Mouse (Mus musculus) A20 (cell line): ENCODE measurements at regions not wholly inside any gene's neighbourhood (a gene's known extent, or its start where the extent isn't known, plus 50 kb on each side); places are given as distances from the start of the nearest gene placed in this dataset.

Experiments used
- DNase-seq: peaks from one replicate; pipeline ENCODE4 v3.0.0-alpha.2; 2011; ENCODE audit warnings: low read depth, low spot score

DNA sequence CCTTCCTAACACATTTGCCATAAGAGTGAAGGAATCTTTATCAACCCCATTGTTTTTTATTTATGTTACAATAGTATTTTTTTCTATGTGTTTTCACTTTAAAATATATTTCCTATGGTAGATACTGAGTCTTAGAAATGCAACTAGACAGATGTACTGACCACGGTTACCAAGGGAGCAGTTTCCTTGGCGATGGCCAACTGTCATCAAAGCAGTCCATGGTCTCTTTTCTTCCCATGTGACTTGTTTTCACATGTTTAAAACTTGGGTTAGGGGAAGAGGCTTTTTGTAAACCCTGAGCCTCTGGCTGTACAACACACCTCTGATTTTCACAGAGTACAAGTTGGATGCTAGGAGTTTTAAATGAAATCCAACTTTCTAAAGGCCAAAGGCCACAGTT is 411.9 kb upstream of the Gm765 start:
- DNase-seq = no peak

DNA sequence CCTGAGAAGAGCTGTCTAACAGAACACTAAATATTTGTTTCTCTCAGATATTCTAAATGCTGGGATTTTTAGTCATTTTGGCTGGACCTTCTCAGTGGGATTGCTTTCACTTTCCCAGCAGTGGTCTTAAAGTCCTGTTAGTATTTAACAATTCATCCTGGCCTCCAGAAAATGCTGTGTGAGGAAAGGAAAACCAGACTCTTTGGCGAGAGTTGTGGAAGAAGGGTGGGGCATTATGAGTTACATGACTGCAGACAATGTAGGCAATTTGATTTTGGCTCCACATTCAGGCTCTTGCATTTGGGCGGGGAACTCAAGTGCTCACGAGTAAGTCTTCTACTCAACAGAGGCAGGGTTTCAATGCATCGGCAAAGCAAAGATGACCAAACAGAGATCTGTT is 406.1 kb upstream of the Gm765 start:
- DNase-seq = no peak

DNA sequence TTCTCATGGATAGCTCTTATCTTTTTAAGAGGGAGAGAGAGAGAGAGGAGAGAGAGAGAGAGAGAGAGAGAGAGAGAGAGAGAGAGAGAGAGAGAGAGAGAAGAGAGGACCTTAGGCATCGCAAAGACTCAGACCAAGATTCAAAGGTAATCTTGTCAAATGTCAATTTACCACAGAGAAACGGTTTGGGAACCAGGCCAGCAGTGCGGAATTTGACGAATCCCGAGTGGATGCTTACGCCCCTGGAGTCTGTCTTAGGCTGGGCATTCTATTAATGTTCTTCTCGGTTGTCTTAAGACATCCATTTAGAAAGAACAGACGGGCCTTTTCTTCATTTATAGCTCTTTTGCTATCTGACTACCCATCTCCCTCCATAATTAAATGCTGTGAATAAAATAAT is 404.4 kb upstream of the Gm765 start:
- DNase-seq = no peak

DNA sequence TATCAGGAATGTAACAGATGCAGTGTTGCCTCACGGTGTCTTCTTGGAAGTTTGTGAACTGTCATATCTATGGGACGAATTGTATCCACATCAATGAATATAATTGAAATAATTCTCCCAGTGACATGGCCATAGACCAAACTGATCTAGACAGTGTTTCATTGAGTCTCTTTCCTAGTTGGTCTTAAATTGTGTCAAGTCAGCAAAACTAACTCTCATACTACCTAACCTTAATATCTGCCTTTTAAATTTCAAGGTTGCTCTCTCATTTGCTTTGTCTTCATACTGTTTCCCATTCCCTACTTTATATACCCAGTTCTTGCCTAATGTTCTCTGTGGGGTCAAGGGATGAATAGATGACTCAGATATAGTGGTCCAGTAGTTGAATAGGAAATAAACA is 397.9 kb upstream of the Gm765 start:
- no peak for DNase-seq

DNA sequence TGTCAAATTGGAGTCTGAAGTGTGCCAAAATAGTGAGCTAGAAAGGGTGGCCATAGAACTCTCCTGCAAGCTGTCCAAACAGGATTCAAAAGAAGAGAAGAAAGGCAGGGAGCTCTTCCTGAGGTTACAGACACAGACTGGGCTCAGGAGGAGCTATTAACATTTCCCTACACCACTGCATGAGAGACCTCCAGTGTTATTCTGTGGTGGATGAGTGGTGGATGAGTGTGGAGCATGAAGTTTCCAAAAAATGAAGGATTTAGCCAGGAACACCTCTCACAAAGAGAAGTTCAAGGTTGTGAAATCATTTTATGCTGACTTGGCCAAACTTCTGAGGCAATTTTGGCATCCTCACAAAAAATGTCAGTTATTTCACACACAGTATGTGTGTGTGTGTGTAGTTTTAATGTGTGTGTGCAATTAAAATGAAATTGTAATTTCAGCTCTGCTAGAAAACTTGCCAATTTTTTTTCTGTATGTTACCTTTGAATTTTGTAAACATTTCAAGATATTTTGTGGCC is 388.5 kb upstream of the Gm765 start:
- no peak for DNase-seq

DNA sequence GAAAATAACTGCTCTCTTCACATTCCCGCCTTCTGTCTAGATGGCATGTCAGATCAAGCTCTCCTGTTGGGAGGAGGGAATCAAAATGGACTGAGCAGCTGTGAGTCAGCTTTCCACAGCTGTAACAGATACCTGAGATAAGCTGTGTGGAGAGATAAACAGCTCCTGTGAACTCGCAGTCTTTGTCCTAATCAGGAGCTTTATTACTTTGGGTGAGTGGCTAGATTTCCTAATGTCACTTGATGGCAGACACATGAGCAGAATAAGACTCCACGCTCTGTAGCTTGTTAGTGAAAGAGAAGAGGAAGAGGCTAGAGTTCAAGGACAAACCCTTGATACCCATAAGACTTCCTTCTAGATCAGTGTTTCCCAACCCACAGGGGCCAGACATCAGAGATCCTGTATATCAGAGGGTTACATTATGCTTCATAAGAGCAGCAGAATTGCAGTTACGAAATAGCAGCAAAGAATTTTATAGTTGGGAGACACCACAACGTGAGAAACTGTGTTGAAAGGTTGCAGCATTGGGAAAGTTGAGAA is 384.1 kb upstream of the Gm765 start:
- DNase-seq = no peak

DNA sequence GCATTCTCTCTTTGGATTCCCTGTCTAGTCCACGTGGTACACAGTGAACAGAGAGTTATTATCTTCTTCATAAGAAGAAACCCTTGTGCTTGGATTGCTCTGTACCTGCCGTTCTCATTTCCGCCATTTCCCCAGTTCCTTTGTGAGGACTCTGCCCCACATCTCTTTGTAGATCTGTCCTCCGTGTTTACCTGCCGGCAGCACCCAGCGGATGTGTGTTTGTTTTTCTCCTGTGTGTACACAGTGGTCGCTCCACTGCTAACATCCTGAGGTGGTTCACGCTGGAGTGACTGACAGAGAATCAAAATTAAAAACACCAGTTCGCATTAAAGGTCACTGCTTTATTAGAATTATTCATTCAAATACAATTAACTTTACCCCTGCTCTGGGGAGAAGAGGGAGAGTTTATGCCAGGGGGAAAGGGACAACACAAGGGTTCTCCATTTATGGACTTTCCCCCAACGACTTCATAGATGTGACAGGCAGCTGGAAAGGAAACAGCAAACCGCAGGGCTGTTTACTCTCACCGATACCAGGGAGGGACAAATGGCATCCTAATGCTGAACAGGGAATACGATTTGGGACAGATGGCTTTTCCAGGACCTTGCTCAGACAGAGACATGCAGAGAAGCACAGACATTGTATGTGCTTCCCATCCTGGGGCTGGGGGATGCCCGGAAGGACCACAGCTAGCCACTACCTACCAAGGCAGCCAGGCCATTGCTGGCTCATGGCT is 362.5 kb upstream of the Gm765 start:
- no peak for DNase-seq

DNA sequence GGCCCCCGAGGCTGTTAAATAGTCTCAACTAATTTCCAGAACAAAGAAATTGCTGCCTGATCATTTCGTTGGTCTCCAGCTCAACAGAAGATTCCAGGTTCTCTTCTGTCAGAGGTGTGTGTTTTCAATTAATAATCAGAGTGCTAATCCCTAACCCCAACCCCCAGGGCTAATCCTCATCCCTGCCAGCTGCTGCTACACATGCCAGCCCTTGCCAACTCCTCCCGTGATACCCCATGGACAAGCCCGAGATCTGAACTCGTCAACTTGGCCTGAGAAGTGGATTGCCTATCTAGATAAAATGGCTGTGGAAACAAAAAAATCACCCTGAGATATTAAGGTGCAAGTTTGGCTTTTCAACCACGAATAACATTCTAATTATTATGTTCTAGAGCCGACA is 355.0 kb upstream of the Gm765 start:
- DNase-seq = no peak

DNA sequence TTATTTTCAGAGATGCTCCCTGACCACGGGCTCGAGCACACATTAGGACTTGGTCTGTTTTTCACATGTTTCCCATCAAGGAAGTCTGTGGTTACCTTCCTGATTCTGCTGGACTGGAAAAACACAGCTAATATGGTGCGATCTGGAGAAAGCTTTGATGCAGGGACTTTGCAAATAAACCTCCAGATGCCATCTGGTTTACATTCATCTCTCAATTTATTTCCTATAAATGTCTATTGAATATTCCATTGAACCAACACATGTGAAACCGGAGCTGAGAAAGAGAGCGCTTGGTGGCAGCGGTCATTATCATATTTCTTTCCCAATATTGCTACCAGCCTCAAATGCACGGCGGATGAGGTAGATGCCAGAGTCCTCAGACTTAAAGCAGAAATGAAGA is 350.9 kb upstream of the Gm765 start:
- no peak for DNase-seq

DNA sequence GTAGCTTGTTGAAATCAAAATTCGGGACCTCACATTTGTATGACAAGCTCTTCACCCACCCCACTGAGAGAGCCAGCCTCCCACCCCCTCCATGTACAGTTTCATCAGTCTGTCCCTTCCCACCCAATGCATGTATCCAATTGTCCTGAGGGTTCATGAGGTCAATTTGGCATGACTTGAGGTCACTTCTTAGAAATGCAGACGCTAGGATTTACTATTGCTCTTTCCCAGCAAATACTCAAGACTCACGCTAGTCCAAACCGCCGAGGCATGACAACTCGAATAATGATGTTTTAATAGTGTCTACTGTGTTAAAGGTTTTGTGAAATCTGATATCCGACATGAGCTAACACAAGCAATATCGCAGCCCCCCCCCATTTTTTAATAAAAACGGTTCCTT is 347.6 kb upstream of the Gm765 start:
- no peak for DNase-seq

DNA sequence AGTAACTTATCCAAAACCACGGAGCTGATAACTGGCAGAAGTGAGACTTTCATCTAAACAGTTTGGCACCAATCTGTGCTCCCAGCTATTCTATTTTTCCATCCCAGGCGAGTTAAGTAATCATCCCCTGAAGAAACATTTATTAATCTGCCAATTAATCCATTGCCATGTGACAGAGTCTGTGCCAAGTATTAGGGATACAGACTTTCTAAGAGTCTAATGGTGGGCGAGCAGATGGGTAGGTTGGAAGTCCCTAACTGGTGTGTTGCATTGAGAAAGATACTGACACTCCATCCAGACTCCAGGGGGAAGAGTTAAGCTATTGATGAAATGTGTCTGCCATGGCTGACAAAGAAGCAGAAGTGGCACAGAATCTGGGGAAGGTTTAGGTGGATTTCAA is 346.8 kb upstream of the Gm765 start:
- no peak for DNase-seq

DNA sequence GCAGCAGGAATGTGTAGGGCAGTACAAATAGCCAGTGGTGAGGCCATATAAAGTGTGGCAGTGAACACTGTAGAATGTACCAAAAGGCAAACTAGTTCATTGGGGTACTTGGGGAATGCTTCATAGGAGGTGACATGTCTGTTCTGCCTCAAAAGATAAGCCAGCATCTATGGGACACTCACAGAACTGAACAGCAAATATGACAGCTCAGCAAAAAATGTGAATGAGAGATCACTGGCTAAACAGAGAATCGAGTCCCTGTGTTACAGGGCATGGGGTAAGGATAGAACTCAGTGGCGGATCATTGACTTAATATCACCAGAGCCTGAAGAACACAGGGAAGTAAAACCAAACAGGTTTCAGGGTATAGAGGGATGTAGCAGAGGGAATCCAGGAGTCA is 346.1 kb upstream of the Gm765 start:
- DNase-seq = no peak

DNA sequence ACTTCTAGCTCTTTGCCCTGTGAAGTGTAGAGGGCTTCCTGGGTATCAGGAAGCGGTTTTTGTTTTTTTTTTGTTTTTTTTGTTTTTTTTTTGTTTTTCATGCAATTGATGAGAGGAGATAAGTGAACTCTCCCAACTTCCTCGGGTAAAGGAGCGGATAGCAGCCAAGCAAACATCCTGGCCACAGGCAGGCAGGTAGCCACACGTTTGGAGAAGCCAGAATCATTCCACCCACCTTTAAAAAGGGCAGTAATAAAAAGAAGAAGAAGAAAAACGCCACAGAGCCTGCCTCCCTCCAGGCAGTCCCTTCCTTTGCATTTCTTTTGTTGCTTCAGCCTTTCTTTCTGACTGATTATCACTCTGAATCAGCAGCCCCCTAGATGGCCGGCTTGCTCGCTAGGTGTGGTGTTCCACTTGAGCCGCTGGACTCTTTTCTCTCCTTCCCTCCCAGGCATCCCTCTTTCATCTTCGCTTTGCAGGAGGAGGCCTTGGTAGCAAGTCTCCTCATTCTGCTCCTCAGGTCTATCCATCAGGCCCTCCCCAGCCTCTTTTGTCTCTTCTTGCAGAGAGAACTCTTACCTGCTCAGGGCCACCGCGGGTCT is 323.9 kb upstream of the Gm765 start:
- DNase-seq = no peak

DNA sequence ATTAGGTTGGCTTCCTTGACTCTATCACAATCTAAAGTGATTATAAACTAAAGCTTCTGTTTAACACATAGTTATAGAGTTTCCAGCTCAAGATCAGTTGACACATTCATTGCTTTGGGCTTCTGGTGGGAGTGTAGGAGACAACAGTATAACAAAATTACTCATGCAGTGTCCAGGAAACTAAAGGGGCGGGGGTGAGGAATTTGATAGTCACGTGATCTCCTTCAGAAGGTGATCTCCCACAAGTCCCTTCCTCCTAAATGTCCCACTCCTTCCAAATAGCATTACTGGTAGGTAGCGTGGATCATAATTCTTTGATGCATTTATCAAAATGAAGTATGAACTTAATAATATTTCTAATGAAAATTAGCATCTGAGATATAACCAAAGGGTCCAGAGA is 309.3 kb upstream of the Gm765 start:
- no peak for DNase-seq

DNA sequence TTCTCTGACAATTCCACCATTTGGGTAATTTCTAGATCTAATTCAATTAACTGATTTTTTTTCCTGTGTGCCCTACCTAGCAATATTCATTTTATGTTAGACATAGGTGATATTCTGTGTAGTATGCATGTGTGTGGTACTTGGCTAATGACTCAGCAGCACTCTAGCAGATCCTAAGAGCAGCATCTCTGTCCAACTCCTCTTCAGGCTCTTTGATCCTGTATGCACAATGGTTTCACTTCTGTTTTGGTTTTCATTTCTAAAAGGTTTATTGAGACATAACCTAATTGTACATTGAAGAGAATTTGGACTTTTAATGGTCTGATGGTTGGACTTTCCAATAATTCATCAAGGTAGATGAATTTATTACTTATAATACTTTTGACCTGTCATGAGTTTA is 308.8 kb upstream of the Gm765 start:
- no peak for DNase-seq

DNA sequence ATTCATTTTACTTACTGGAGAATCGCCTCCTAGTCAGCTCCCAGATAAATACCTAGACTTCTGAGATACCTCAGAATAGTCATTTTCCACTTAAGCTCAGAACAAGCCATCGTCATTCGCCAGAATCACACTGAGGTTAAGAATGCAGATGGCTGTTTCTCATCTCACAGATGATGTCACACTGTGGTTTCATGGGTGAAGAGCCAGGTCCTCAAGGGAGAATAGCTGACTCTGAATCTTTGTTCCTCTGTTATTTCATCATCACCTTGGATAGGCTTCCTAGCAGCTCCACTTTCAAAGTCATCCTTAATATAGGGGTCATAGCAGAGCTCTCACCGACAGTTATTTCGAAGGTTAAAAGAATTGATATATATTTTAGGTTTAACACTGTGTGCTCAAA is 297.8 kb upstream of the Gm765 start:
- DNase-seq = no peak

DNA sequence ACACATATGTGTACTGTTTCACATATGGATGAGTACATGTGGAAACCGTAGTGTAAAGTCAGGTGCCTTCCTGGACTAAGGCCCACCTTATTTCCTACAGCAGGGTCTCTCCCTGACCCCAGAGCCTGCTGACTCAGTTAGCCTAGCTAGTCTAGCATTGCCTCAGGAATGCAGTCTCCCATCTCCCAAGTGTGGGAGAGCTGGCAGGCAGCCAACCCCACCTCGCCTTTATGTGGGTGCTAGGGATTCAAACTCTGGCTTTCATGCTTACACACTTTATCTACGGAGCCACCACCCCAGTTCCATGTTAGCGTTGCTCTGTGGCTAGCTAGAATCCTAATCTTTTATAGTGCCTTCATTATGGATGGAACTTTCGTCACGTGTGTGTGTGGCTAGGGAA is 293.3 kb upstream of the Gm765 start:
- no peak for DNase-seq

DNA sequence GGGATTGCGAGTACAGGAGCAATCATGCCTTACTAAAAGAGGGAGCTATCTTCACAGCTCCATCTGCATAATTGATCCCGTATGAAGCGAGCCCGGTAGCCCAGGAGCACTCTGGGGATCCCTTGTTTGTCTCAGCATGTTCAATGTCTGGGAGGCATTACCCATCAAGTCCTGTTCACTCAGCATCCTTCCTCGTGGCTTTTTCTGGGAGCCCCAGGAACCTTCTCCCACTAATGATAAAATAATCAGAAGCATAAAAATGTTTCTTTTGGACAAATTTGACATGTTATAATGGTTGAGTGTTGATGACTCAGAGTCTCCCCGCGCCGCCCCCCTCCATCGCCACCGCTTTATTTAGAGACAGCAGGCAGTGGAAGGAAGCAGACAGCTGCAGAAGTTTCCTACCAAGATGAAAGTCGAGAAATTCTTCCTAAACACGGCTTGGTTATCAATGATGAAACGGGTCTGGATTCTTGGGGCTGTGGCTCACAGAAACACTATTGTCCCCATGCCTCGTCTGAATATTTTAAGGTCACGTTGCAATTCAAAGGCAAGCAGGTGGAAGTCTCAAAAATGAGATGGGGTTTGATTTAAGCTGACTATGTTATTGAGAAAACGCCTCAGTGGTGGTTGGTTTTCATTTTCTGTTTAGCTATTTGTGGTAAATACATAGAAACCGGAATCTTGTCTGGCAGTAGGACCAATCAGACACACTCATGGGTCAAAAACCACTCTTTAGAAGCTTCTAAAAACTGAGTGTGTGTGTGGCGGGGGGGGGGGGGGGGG is 289.9 kb upstream of the Gm765 start:
- no peak for DNase-seq

DNA sequence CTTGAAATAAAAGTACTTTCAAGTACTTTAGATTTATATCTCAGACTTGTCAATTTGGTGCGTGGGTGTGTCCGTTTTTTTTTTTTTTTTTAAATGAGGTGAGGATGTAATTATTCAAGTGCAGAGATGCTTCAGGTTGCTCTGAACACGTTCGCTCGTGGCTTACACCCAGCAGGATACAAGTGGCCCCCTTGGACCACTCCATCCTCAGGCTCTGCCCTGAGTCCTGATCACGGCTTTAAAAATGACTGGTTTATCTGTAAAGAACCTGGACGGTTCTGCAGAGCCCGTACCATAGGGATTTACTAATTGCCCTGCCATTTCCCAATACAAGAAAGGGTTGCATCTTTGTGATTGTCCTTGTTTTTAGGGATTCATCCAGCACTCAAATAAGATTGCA is 288.7 kb upstream of the Gm765 start:
- DNase-seq = no peak

DNA sequence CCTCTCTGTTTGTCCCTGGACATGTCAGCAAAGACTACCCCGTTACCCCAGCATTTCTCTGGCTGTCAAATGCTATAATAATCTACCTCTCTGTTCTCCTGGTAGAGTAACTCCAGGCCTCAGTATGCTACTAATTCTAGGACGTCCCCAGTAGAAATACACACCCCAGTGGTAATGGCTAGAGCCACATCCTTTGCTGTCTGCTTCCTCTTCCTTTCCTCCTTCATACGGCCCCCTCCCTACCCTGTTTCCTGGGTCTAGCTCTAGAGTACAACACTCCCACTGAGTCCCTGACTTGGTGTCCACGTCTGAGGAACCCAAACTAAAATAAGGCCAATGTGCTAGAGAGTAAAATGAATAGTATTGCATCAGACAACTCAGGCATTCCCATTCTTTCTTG is 287.1 kb upstream of the Gm765 start:
- no peak for DNase-seq

DNA sequence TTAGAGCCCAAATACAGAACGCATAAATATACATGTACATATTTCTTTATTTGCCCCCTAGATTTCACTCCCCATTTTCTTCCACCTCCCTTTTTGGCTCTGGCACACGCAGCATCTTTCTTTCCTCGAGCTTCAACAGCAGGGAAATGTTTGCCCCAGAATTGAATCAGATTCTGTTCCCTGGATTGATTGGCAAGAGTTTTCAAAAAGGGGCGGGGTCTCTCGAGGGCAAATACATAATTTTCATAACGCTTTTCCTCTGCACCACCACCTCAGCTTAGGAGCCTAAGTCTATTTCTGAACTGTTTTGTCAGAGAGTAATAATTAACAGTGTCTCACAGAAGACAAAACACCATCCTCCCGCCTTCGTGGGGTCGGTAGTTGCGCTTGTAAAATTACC is 283.9 kb upstream of the Gm765 start:
- no peak for DNase-seq

DNA sequence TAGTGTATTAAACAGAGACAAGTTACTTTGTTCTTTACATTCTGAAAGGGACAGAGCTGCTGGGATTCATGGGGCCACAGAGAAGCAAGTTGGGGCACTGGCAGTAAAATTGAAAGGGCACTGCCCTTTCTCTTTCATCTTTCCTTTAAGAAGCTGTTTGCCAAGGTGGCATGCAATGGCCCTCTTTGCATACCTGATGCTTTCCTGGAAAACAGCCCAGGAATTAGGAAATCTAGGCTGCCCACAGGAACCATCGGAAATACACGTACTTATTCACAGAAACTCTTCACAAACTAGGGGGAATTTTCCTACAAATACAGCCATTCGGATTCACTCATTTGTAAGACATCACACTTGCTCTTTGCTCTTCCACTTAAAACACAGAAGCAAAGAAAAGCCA is 278.3 kb upstream of the Gm765 start:
- no peak for DNase-seq

DNA sequence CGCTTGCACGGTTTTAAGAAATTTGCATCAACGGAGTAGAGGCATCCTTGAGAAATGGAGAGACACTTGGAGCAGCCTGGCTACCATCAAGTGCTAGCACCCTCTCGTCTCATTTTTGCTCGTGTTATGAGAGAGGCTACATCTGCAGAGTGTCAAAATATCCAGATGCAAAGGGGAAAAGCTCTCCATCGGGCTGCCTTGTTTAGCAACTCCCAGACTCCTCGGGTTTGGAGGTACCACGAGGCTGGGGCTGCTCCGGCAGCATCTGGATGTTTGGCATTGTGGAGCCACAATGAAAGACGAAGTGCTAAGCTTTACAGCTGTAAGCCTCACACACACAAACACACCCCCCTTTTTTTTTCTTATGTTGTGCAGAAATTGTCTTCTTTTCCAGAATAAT is 270.5 kb upstream of the Gm765 start:
- DNase-seq = no peak
